In the genomic region with DNA sequence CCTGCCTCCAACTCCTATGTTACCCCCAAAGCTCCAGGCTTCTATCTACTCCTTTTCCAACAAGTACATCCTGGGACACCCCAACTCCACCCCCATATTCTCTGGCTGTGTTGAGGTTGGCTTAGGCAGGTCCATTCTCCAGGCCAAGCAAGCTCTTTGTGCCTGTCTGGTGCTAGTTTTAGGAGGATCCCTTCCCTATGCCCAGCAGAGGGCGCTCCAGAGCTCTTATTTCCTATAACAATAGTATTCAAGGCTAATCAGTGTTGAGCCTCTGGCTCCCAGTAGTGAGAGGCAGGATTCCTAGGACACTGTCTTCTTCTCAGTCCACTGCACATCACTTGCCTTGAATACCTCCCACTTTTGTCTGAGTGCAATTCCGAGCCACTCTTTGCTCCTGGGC, we compare ENCODE assay signal across 9 mouse cellular contexts. TPM values are rescaled to one million over a fixed set of nuclear protein-coding genes. Genes with fewer than 3 reads are reported as not detected.
DNase-seq lines count a peak whose midpoint lies in the region; ATAC-seq and TF ChIP-seq lines count a peak whose summit lies in the region.
"Had no signal": no experiment of that assay in that cellular context is flagged by ENCODE, and none has a peak within 500 bp of the region (broad histone marks: within the 10 kb centered on the region; RNA-seq: fewer than 3 reads in every experiment).

No protein-coding gene starts in this region.

- peak; percentile 43; the same call in 1 of the 2 replicates for TF ChIP-seq EP300 in heart, adult 2 months (IDR thresholded peaks at IDR 0.05; ENCODE audit: insufficient read depth, low read depth, low read length)
- no peak for TF ChIP-seq EP300 in stomach, postnatal 0 days (optimal IDR thresholded peaks at IDR 0.05)

- no peaks in the 10 kb centered on the region for H3K36me3 ChIP-seq in heart, adult 2 months (ENCODE audit: control insufficient read depth, insufficient read depth, low read length)
- H3K36me3 ChIP-seq in kidney, postnatal 0 days (ENCODE audit: insufficient read depth, low read length) = 0 out of 2 replicates have a peak, but pooled peaks cover 2% of the 10 kb centered on the region
- no peaks in the 10 kb centered on the region for H3K36me3 ChIP-seq in liver, embryonic 13.5 days
- H3K36me3 ChIP-seq in neural tube, embryonic 12.5 days = peaks cover 30% of the 10 kb centered on the region
- no peaks in the 10 kb centered on the region; the same call in 1 of the 2 replicates for H3K36me3 ChIP-seq in stomach, postnatal 0 days (ENCODE audit: control insufficient read depth, insufficient read depth, low read length)

- H3K27me3 ChIP-seq in heart, adult 2 months (ENCODE audit: control insufficient read depth, insufficient read depth, low read length) = no peaks in the 10 kb centered on the region
- no peaks in the 10 kb centered on the region for H3K27me3 ChIP-seq in kidney, postnatal 0 days (ENCODE audit: insufficient read depth, low read length)
- H3K27me3 ChIP-seq in liver, embryonic 13.5 days = peaks cover 22% of the 10 kb centered on the region
- no peaks in the 10 kb centered on the region for H3K27me3 ChIP-seq in neural tube, embryonic 12.5 days (replicated peaks)
- no peaks in the 10 kb centered on the region for H3K27me3 ChIP-seq in stomach, postnatal 0 days (ENCODE audit: control insufficient read depth, insufficient read depth, low read length)

- no peak overlapping the region for H3K9ac ChIP-seq in heart, adult 2 months (ENCODE audit: low read depth, low read length)
- H3K9ac ChIP-seq in kidney, postnatal 0 days (ENCODE audit: low read depth, low read length) = no peak overlapping the region
- H3K9ac ChIP-seq in liver, embryonic 13.5 days = no peak overlapping the region
- peak overlapping the region; percentile 26; the same call in 1 of the 2 replicates for H3K9ac ChIP-seq in neural tube, embryonic 12.5 days
- no peak overlapping the region for H3K9ac ChIP-seq in stomach, postnatal 0 days (ENCODE audit: low read length)

- H3K79me2 ChIP-seq in heart, adult 2 months (replicated peaks; ENCODE audit: control insufficient read depth, insufficient read depth, low read length) = no peaks in the 10 kb centered on the region

- H3K27ac ChIP-seq in heart, adult 2 months = no peak overlapping the region
- no peak overlapping the region for H3K27ac ChIP-seq in kidney, postnatal 0 days
- H3K27ac ChIP-seq in liver, embryonic 13.5 days = no peak overlapping the region
- H3K27ac ChIP-seq in neural tube, embryonic 12.5 days = no peak overlapping the region
- H3K27ac ChIP-seq in stomach, postnatal 0 days (replicated peaks) = no peak overlapping the region

- H3K9me3 ChIP-seq in kidney, postnatal 0 days (replicated peaks; ENCODE audit: low read length) = no peaks in the 10 kb centered on the region
- H3K9me3 ChIP-seq in liver, embryonic 13.5 days (replicated peaks) = no peaks in the 10 kb centered on the region
- no peaks in the 10 kb centered on the region for H3K9me3 ChIP-seq in neural tube, embryonic 12.5 days
- no peaks in the 10 kb centered on the region for H3K9me3 ChIP-seq in stomach, postnatal 0 days (ENCODE audit: control insufficient read depth, low read length)

- intact Hi-C loops in heart, adult 2 months (cut with DNase I) = loop anchor here (1.0 kb wide), 1 partner anchor 40 kb away; no protein-coding TSS in a partner anchor

- no peak overlapping the region for H3K4me3 ChIP-seq in heart, adult 2 months
- H3K4me3 ChIP-seq in kidney, postnatal 0 days (replicated peaks; ENCODE audit: low read depth, low read length) = no peak overlapping the region
- H3K4me3 ChIP-seq in liver, embryonic 13.5 days (replicated peaks) = no peak overlapping the region
- no peak overlapping the region for H3K4me3 ChIP-seq in neural tube, embryonic 12.5 days
- H3K4me3 ChIP-seq in stomach, postnatal 0 days (ENCODE audit: low read depth, low read length) = no peak overlapping the region

- WGBS in heart, adult 2 months = 9% methylated on average over 2 of the region's 2 CpGs
- 7% methylated on average over 2 of the region's 2 CpGs for WGBS in kidney, postnatal 0 days
- 9% methylated on average over 2 of the region's 2 CpGs for WGBS in liver, embryonic 13.5 days (ENCODE audit: insufficient replicate concordance)
- 1% methylated on average over 2 of the region's 2 CpGs for WGBS in neural tube, embryonic 12.5 days
- 15% methylated on average over 2 of the region's 2 CpGs for WGBS in stomach, postnatal 0 days

- peaks cover 7% of the 10 kb centered on the region for H3K4me1 ChIP-seq in heart, adult 2 months (ENCODE audit: control insufficient read depth, insufficient read depth, low read length)
- 0 out of 2 replicates have a peak, but pooled peaks cover 8% of the 10 kb centered on the region for H3K4me1 ChIP-seq in kidney, postnatal 0 days (replicated peaks; ENCODE audit: insufficient read depth, low read length)
- H3K4me1 ChIP-seq in liver, embryonic 13.5 days (replicated peaks) = peaks cover 19% of the 10 kb centered on the region
- peaks cover 30% of the 10 kb centered on the region for H3K4me1 ChIP-seq in neural tube, embryonic 12.5 days
- H3K4me1 ChIP-seq in stomach, postnatal 0 days (replicated peaks; ENCODE audit: control insufficient read depth, insufficient read depth) = 0 out of 2 replicates have a peak, but pooled peaks cover 4% of the 10 kb centered on the region

- ATAC-seq in kidney, postnatal 0 days (replicated peaks; ENCODE audit: low FRiP score, low read depth) = no peak
- no peak for ATAC-seq in liver, embryonic 13.5 days (ENCODE audit: low read depth)
- ATAC-seq in neural tube, embryonic 12.5 days (ENCODE audit: low FRiP score, low read depth) = peak; percentile 29; the same call in 1 of the 2 replicates
- 0 out of 2 replicates have a peak, but pooled peaks have one; percentile 11 for ATAC-seq in stomach, postnatal 0 days (ENCODE audit: low FRiP score, low TSS enrichment)

- peak; percentile 96 for TF ChIP-seq CTCF in heart, adult 2 months (IDR thresholded peaks at IDR 0.05)
- peak; percentile 92 for TF ChIP-seq CTCF in kidney, postnatal 0 days (IDR thresholded peaks at IDR 0.05; ENCODE audit: low read depth)
- peak; percentile 89 for TF ChIP-seq CTCF in stomach, postnatal 0 days (IDR thresholded peaks at IDR 0.05; ENCODE audit: low read depth)

- DNase-seq in 3T3-L1 (ENCODE audit: low read depth, low spot score) = peak; percentile 96
- DNase-seq in adrenal gland, adult 8-10 months = peak; percentile 77
- peak; percentile 98 for DNase-seq in embryo, embryonic 10.5 days (ENCODE audit: low spot score)
- peak; percentile 83 to 90 for DNase-seq in heart, adult 2 months
- DNase-seq in kidney, postnatal 0 days (ENCODE audit: low spot score) = peak; percentile 94
- peak; percentile 69 for DNase-seq in liver, embryonic 13.5 days
- DNase-seq in stomach, postnatal 0 days (ENCODE audit: low spot score) = peak; percentile 89

- no peak overlapping the region for H3K4me2 ChIP-seq in kidney, postnatal 0 days (ENCODE audit: low read length)
- no peak overlapping the region for H3K4me2 ChIP-seq in liver, embryonic 13.5 days
- H3K4me2 ChIP-seq in neural tube, embryonic 12.5 days (replicated peaks) = peak overlapping the region; percentile 89
- H3K4me2 ChIP-seq in stomach, postnatal 0 days (replicated peaks; ENCODE audit: low read depth) = no peak overlapping the region

- TF ChIP-seq POLR2A in heart, adult 2 months (IDR thresholded peaks at IDR 0.05; ENCODE audit: insufficient read depth, low read depth, low read length) = no peak

RNA-seq across cellular contexts. Expression of a gene that starts 3.1 kb away (rescaled TPM):
- total RNA-seq in adrenal gland, adult 8-10 months (2022) = under 1 TPM; 0.14 to 0.67 (median 0.41) TPM
- under 1 TPM; 0.16 to 0.43 TPM for total RNA-seq in heart, adult 2 months (2021)
- 0.18 and 0.35 TPM in 2 replicates for polyA plus RNA-seq in heart, adult 2 months (2012; rRNA removed)
- 2.9 and 3.8 TPM in 2 replicates for polyA plus RNA-seq in kidney, postnatal 0 days (2015; fragmentation: Nextera tagmentation; extraction: Ambion mirVana)
- 1.3 and 1.8 TPM in 2 replicates for polyA plus RNA-seq in liver, embryonic 13.5 days (2015; fragmentation: Nextera tagmentation; extraction: Ambion mirVana)
- polyA plus RNA-seq in neural tube, embryonic 12.5 days (2016; fragmentation: Nextera tagmentation; extraction: Ambion mirVana) = 3.2 and 3.3 TPM in 2 replicates
- polyA plus RNA-seq in stomach, postnatal 0 days (2015; fragmentation: Nextera tagmentation; extraction: Ambion mirVana) = 3.1 and 3.6 TPM in 2 replicates

RNA-seq across cellular contexts. Expression of a gene that starts 3.3 kb away (rescaled TPM):
- total RNA-seq in adrenal gland, adult 8-10 months (2022) = 10 to 100 TPM in 2 of 4 experiments, 1 to 10 TPM in 2; 6.0 to 10.9 (median 8.3) TPM
- total RNA-seq in heart, adult 2 months (2021) = 10 to 100 TPM; 17.9 to 18.2 TPM
- 21.1 and 22.2 TPM in 2 replicates for polyA plus RNA-seq in heart, adult 2 months (2012; rRNA removed)
- polyA plus RNA-seq in kidney, postnatal 0 days (2015; fragmentation: Nextera tagmentation; extraction: Ambion mirVana) = 2.0 and 2.2 TPM in 2 replicates
- polyA plus RNA-seq in liver, embryonic 13.5 days (2015; fragmentation: Nextera tagmentation; extraction: Ambion mirVana) = 0.19 and 0.23 TPM in 2 replicates
- polyA plus RNA-seq in neural tube, embryonic 12.5 days (2016; fragmentation: Nextera tagmentation; extraction: Ambion mirVana) = 11.8 and 14.2 TPM in 2 replicates
- 2.0 and 2.4 TPM in 2 replicates for polyA plus RNA-seq in stomach, postnatal 0 days (2015; fragmentation: Nextera tagmentation; extraction: Ambion mirVana)

RNA-seq across cellular contexts. Expression of a gene that starts 15.8 kb away (rescaled TPM):
- 100 to 1,000 TPM in 1 of 4 experiments, 10 to 100 TPM in 3; 80.8 to 112 (median 97.8) TPM for total RNA-seq in adrenal gland, adult 8-10 months (2022)
- total RNA-seq in heart, adult 2 months (2021) = 100 to 1,000 TPM; 143 to 155 TPM
- 165 and 201 TPM in 2 replicates for polyA plus RNA-seq in heart, adult 2 months (2012; rRNA removed)
- 236 and 263 TPM in 2 replicates for polyA plus RNA-seq in kidney, postnatal 0 days (2015; fragmentation: Nextera tagmentation; extraction: Ambion mirVana)
- 66.4 and 66.9 TPM in 2 replicates for polyA plus RNA-seq in liver, embryonic 13.5 days (2015; fragmentation: Nextera tagmentation; extraction: Ambion mirVana)
- 71.0 and 74.6 TPM in 2 replicates for polyA plus RNA-seq in neural tube, embryonic 12.5 days (2016; fragmentation: Nextera tagmentation; extraction: Ambion mirVana)
- 150 and 152 TPM in 2 replicates for polyA plus RNA-seq in stomach, postnatal 0 days (2015; fragmentation: Nextera tagmentation; extraction: Ambion mirVana)

RNA-seq across cellular contexts. Expression of a gene that starts 18.7 kb away (rescaled TPM):
- total RNA-seq in adrenal gland, adult 8-10 months (2022) = 1 to 10 TPM in 3 of 4 experiments, under 1 TPM in 1; 0.58 to 2.3 (median 1.4) TPM
- total RNA-seq in heart, adult 2 months (2021) = under 1 TPM in 1 of 2 experiments, not detected in 1; 0.29 TPM
- polyA plus RNA-seq in heart, adult 2 months (2012; rRNA removed) = 0.44 and 2.0 TPM in 2 replicates
- 0.79 and 0.96 TPM in 2 replicates for polyA plus RNA-seq in kidney, postnatal 0 days (2015; fragmentation: Nextera tagmentation; extraction: Ambion mirVana)
- 0.10 and 0.12 TPM in 2 replicates for polyA plus RNA-seq in liver, embryonic 13.5 days (2015; fragmentation: Nextera tagmentation; extraction: Ambion mirVana)
- 2.7 and 3.0 TPM in 2 replicates for polyA plus RNA-seq in neural tube, embryonic 12.5 days (2016; fragmentation: Nextera tagmentation; extraction: Ambion mirVana)
- 0.23 and 0.38 TPM in 2 replicates for polyA plus RNA-seq in stomach, postnatal 0 days (2015; fragmentation: Nextera tagmentation; extraction: Ambion mirVana)

RNA-seq across cellular contexts. Expression of a gene that starts 28.5 kb away (rescaled TPM):
- not detected for total RNA-seq in adrenal gland, adult 8-10 months (2022)
- total RNA-seq in heart, adult 2 months (2021) = not detected
- not detected in 2 replicates for polyA plus RNA-seq in heart, adult 2 months (2012; rRNA removed)
- not detected in 2 replicates for polyA plus RNA-seq in kidney, postnatal 0 days (2015; fragmentation: Nextera tagmentation; extraction: Ambion mirVana)
- polyA plus RNA-seq in liver, embryonic 13.5 days (2015; fragmentation: Nextera tagmentation; extraction: Ambion mirVana) = not detected in 2 replicates
- not detected in 2 replicates for polyA plus RNA-seq in neural tube, embryonic 12.5 days (2016; fragmentation: Nextera tagmentation; extraction: Ambion mirVana)
- polyA plus RNA-seq in stomach, postnatal 0 days (2015; fragmentation: Nextera tagmentation; extraction: Ambion mirVana) = not detected in 2 replicates
- polyA plus RNA-seq: stomach, embryonic 14.5 days had no signal

Comparison
In these comparisons a context has a peak if more than half of its experiments do, and no peak if none do; other contexts are left out.
1. ATAC-seq: peak in neural tube, embryonic 12.5 days (single experiment) and stomach, postnatal 0 days (single experiment); none in kidney, postnatal 0 days (single experiment) and liver, embryonic 13.5 days (single experiment).
2. Peak in every context shown above with its lines, with median percentiles within 50 percentile points of each other: DNase-seq and CTCF ChIP-seq.